Mouse (Mus musculus): ENCODE measurements around the gene Ttc26. TPM values are rescaled to one million over a fixed set of nuclear protein-coding genes. Genes with fewer than 3 reads are reported as not detected.

The Ttc26 gene
- polyA plus RNA-seq, 3 experiments from 2014 or later: 0.14 TPM; not detected in 2

DNA sequence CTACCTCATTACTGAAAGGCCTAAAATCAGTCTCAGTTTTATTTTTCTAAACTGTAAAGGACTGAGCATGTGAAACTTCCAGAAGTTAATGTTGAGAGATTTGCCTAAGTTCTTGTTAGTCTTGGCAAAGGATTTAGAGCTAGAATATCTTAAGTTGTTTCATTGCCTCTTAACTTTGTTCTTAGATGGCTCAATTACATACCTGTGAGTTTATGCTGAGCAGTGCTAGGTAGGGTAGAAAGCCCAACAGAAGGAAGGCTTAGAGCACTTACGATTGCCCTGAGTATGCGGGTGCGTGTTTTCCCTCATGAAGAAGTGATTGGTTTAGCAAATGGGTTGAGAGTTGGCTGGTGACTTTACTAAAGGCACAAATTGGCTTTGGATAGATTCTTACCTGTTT is 76.8 kb downstream of the Ttc26 start:
- no peak for ATAC-seq

- no peak for ATAC-seq
Measured at GRCm38 (mm10) chr6:38469591-38469990, 88.3 kb downstream of the Ttc26 start.

Other genes with a start within 250 kb of the Ttc26 start
- gene D630045J12Rik, start 127.5 kb upstream of the Ttc26 start, polyA plus RNA-seq (2017; shearing (Covaris generic)): under 1 TPM in 1 of 3 experiments, not detected in 2; 0.08 TPM
- under 1 TPM; 0.16 to 0.50 (median 0.47) TPM for gene Zc3hav1l, start 82.2 kb upstream of the Ttc26 start, polyA plus RNA-seq (2017; shearing (Covaris generic))
- 100 to 1,000 TPM; 163 to 188 (median 167) TPM for gene Zc3hav1, start 26.9 kb upstream of the Ttc26 start, polyA plus RNA-seq (2017; shearing (Covaris generic))
- 10 to 100 TPM; 15.1 to 28.9 (median 23.5) TPM for gene Ubn2, start 52.5 kb downstream of the Ttc26 start, polyA plus RNA-seq (2017; shearing (Covaris generic))
- gene Fmc1, start 152.0 kb downstream of the Ttc26 start, polyA plus RNA-seq (2017; shearing (Covaris generic)): 10 to 100 TPM; 56.4 to 72.0 (median 58.3) TPM
- gene Luc7l2, start 169.9 kb downstream of the Ttc26 start, polyA plus RNA-seq (2017; shearing (Covaris generic)): 100 to 1,000 TPM in 2 of 3 experiments, 10 to 100 TPM in 1; 77.5 to 211 (median 151) TPM

All from inflammation-experienced regulatory T-cells, adult 6 months (primary cell).